Mouse (Mus musculus) erythroid progenitor cell, adult 5-6 weeks (primary cell): ENCODE measurements around the gene Pecr. TPM values are rescaled to one million over a fixed set of nuclear protein-coding genes. Genes with fewer than 3 reads are reported as not detected.
"Not testable (repeated sequence)": the region's sequence is repeated elsewhere in the genome, so short reads cannot be mapped to it uniquely, and the experiment has no call there.

Experiments used
- ATAC-seq: replicated peaks from 2 replicates; pipeline ENCODE4 v1.8.0; 2016; ENCODE audit warnings: moderate number of reproducible peaks, mild to moderate bottlenecking, moderate TSS enrichment, inconsistent platforms; ENCODE audit not compliant: poor library complexity, low FRiP score, severe bottlenecking
- total RNA-seq, 2 experiments: library from RNA; stranded (forward) in 1 of 2; stranded (reverse) in 1 of 2; fragments of 150-400 nt in 1 of 2; fragments of 186-747, 209-891 nt in 1 of 2; gene quantifications; 2 replicates each; pipeline versions ENCODE4 v1.2.3 to v1.2.4; 2015 to 2017; ENCODE audit warnings: low replicate concordance in 2 of 2

Pecr gene
- total RNA-seq, 2 experiments from 2014 or later = 1.7 TPM; not detected in 1

DNA sequence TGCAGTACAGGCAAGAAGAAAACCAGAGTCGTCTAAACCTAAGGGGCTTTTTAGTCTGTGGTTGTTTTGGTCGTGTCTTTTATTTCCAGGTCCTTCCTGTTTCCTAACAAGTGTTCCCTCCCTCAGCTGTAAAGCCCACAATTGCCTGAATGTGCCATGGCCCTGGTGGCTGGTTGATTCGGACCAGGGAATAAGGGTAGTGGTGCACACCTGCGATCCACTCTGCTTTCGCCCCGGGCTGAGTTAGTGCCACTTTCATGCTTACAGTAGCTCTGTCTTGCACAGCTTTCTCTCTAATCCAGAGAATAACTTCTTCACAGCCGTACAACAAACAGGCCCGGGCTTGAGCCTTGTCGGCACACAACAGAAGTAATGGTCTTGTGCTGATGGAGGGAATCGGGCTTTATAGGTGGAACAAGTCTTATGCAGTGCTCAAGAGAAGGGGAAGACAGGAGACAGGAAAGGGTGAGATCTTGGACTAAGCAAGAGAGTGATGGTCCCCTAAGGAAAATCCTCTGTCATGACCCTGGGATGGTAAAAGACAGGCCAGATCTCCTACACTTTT lies 46.0 kb downstream of the Pecr start:
- no peak for ATAC-seq

DNA sequence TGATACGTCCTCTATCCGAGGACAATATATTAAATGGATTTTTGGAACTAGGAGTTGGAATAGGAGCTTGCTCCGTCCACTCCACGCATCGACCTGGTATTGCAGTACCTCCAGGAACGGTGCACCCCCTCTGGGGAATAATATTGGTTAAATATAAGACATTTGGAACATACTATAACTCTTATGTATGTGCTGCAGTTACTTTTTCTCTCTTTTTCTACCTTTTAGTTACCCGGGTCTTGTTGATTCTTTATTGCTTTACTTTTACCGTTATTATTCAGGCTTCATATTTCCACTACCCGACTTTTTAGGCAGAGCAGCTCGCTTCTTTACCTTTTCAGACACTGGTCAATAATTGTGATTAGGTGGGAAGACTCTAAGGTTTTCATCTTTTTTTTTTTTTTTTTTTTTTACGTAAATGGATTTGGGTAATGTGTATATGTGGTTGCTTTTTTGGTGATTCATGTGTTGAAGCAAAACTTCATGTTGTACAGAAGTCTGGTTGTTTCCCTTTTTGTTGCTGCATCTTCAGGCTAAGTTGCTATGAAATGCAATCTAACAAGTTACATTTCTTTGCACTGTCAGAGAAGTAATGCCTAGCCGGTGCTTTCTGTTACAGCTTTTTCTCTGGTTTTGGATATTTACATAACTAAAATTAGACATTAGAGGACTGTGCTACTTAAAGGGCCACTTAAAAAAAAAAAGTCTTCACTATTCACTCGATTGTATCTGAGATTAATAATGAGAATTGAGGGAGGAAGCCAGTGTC lies 46.9 kb downstream of the Pecr start:
- no peak for ATAC-seq

DNA sequence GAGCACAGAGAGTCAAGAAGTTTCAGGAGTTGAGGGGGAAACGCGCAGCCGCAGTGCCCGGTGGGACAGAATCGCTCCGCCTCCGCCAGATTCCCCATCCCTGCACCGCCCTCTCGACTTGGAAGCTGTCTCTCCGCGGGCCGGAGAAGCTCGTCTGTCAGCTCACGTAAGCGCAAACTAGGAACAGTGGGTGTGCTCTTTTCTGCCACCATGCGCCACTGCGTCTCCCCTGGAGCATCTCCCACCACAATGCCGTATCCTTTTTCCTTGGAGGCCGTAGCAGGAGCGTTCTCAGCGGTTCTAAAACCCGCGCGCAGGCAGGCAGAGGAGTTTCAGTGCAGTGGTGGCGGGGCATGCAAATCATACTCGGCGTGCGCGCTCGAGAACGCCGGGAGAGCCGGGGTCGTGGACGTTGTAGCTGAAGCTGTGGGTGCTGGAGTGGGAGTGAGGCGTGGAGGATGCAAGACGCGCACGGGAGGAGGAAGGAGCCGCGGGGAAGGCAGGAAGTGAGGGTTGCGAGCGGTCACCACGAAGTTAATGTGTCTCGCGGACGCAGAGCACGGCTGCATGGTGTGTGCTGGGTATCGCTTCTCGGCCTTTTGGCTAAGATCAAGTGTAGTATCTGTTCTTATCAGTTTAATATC lies 47.6 kb downstream of the Pecr start:
- ATAC-seq = peak; percentile 54

DNA sequence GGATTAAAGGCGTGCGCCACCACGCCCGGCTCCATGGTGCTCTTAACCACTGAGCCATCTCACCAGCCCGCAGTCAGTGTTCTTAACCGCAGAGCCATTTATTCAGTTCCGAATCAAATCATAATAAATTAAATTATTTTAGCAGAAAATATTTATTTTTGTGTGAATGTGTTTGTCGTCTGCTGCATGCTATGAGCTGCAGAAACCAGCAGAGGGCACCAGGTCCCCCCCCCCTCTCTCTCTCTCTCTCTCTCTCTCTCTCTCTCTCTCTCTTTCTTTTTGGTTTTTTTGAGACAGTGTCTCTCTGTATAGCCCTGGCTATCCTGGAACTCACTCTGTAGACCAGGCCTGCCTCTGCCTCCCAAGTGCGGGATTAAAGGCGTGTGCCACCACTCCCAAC lies 51.5 kb downstream of the Pecr start:
- not testable (repeated sequence) for ATAC-seq

DNA sequence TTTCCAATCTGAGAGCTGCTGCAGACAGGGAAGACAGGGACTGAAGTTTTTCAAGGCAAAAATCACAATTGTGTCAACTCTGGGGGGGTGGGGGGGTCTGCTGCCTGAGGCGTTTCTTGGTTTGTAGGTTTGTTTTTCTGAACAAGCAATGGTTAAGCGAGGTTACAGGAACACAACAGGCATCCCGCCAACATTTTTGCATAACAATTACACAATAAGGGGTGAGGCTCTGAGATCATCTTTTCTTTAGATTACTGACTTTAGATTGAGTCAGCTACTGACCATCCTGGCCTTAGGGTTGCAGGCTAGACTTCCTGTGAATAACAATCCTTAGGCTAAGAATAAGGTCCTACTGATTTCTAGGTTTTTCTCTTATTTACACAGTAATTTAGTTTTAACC lies 55.1 kb downstream of the Pecr start:
- no peak for ATAC-seq

DNA sequence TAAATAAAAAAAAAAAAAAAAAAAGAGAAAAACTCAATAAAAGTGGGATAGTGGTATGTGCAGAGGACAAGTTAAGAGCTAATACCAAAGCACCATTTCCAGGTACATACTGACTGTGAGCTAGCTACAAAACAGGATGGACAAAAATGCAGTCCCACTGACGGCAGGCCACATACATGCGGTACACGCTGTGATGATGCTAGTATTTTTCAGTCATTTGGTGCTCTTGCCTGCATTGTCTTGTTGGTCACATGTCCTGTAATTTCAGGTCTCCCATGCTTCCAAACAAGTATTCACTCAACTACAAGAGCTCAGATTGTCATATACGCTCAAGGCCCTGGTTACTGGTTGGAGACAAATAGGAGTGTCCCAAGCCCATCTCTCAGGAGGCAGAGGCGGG lies 56.6 kb downstream of the Pecr start:
- ATAC-seq = no peak

DNA sequence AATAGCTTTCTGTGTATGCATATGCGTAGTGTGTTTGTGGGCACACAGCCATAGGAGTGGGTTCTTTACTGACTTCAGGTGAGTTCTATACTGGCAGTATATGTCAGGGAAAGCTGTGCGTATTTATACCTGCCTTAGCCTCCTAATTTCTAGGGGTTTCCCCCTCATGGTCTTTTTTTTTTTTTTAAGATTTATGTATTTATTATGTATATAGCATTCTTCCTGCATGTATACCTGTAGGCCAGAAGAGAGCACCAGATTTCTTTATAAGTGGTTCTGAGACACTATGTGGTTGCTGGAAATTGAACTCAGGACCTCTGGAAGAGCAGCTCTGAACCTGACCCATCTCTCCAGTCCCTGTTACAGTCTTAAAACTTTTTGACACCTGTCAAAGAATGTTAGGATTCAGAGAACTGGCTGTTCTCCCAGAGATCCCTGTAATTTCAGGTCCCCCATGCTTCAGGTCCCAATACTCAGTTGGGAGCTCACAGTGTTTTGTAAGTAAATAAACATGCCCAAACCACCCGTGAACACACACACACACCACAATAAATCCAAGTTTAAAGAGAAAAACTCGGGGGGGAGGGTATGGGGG lies 57.1 kb downstream of the Pecr start:
- no peak for ATAC-seq

DNA sequence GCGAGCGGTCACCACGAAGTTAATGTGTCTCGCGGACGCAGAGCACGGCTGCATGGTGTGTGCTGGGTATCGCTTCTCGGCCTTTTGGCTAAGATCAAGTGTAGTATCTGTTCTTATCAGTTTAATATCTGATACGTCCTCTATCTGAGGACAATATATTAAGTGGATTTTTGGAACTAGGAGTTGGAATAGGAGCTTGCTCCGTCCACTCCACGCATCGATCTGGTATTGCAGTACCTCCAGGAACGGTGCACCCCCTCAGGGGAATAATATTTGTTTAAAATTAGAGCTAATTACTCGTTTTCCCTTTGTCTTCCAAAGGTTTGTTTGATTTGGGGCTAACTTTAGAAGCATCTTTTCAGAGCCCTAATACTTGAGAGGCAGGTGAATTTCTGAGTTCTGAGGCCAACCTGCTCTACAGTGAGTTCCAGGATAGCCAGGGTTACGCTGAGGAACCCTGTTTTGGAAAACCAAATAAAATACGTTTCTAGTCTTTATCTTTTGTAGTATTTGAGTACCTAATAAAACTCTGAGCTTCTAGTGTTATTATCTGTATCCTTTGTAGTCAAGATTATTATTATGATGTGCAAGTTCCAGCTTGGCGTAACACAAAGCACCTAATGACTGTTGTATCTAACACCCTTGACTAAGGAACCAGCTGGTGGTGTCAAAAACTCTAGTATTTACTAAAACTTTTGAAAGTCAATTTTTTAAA lies 57.8 kb downstream of the Pecr start:
- peak; percentile 49; the same call in 1 of the 2 replicates for ATAC-seq

DNA sequence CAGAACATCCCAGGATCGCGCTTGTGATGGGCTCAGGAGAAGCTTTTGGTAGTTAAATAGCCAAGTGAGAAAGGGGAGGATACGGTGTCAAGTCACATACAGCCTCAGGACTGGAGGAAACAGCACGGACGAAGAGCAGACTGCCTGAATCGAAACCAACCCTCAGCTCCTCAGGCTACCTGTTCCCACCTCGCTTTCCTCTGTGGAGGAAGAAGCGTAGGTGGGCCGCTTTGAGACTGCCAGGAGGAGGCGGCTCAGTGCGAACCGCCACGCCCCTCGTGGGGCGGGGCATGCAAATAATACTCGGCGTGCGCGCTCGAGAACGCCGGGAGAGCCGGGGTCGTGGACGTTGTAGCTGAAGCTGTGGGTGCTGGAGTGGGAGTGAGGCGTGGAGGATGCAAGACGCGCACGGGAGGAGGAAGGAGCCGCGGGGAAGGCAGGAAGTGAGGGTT lies 58.4 kb downstream of the Pecr start:
- peak; percentile 91 for ATAC-seq

DNA sequence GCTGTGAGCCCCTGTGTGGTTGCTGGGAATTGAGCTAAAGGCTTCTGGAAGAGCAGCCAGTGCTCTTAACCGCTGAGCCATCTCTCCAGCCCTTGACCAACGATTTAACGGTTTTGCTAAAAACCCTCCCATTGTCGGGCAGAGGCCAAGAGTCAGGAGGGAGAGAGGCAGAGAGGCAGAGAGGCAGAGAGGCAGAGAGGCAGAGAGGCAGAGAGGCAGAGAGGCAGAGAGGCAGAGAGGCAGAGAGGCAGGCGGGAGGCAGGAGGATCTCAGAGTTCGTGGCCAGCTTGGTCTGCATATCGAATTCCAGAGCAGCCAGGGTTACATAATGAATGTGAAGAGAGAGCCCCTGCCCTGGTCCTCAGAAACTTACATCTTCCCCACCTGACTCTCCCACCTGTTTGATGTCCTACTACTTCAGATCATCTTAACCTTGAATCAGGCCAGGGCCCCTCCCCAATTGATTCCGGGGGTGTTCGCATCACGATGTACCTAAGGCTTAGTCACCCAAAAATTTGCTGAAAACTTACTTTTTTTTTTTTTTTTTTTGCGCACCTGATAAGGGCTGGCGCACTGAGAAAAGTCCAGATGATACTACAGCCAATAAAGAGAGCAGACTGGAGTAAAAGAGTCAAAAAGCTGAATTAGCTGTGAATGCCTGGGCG lies 58.9 kb downstream of the Pecr start:
- ATAC-seq = no peak

DNA sequence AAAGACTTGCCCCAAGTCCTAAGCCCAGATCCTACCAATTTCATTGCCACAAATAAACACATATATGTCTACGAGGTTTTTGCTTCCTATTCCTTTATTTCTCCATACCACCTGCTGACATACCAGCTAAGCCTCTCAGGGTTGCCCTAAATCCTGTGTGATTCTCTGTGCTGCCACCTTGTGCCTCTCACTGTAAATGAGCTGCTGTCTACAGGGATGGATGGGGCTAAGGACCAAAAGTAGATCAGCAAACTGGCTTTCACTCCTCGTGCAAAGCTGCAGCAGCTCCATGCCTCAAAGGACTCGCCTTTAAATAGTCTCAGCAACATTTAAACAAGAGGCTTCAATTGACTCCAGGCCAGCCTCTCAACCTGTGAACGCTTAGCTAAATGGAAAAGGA lies 64.1 kb downstream of the Pecr start:
- ATAC-seq = no peak

DNA sequence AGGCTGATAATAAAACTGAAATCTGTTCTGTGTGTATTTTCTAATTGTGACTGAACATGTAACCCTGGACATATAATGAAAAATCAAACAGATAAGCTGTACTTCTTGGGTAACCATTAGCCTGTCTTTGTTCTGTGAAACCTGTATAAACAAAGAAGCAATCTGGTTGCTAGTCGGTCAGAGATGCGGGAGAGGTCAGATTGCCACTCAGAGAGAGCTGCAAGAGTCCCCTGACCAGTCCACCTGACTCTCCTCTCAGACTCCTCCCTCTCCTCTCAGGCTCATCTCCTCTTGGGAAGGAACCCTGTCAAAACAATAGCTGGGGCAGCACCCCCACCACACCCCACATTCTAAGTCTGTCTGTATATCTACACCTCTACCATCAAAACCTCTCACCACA lies 65.0 kb downstream of the Pecr start:
- ATAC-seq = no peak

DNA sequence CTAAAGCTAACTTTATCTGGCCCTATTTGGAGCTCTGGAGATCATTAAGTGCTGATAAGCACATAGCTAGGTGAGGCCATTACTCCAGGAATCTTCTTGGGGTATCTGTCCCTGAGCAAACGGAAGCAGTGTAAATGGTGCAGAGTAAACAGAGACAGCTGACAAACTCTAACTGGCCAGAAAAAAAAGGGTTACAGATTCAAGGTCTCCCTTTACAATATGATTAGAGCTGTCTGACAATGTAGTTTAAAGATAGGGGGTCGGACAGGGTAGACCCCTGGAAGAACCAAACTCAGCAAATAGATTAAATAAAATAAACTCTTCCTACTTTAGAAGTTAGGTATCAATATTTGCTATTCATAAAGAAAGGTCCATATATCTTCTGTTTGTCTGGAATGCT lies 65.5 kb downstream of the Pecr start:
- ATAC-seq = no peak

DNA sequence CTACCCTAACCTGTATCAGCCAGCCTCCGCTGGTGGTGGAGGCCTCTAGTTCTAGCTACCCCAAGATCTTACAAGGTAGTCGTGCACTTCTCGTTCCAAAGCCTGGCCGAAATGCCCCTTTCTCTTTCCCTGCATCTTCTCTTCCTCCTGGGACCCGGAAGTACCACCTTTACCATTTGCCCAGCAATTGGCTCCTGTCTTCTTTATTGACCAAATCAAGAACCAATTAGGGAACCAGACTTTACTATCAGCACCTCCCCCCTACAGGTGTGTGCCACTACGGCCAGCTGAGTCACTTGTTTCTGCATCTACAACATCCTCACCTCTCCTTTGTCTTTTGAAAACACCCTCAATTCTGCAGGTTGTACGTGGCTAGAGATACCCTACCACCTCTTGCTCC lies 67.4 kb downstream of the Pecr start:
- no peak for ATAC-seq

DNA sequence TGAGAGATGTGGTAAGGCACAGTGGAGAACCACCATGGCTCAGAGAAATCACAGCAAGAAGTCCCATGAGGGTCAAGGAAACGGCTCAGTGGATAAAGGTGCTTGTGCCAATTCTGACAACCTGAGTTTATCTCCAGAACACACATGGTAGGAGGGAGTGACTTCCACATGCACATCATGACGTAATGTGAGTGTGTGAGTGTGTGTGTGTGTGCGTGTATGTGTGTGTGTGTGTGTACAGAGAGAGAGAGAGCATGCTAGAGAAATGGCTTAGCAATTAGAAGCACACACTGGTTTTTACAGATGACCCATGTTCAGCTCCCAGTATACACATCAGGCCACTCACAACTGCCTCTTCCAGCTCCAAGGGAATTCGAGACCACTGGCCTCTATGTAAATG lies 68.9 kb downstream of the Pecr start:
- no peak for ATAC-seq

DNA sequence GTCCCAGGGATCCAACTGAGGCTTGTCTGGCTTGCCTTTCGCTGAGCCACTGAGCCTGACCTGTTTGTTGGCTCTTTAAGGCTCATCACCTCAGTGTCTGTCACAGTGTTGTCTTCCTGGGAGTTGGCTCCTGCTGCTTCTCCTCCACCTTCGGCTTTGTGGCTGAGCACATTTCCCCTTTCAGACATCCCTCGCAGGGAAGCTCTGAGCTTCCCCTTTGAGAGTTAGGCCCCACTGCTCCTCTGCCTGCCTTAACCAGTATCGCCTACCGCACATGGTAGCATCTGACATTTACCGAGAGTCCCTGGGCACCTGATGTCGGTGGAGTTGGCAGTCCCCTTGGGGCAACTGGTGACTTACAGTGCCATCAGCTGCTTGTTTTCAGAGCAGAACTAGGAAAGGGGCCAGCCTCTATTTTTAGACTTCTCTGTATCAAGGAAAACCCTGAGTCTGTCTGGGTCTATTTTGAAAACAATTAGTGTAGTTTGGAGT lies 69.6 kb downstream of the Pecr start:
- ATAC-seq = no peak

DNA sequence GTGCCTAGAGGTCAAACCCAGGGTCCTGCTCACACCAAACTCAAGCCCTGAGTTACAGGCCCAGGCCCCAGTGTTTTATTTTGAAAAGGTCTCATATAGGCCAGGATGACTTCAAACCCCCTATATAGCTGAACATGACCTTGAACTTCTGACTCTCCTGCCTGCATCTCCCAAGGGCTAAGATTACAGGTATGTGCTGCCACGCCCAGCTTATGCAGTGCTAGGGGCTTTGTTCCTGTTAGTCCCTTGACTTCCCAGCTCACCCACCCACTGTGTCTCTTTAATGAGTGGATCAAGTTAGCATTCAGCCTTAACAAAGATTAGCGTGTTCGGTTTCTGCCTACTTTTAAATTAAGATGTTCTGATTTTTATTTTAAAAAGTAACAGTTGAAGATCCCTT lies 70.2 kb downstream of the Pecr start:
- no peak for ATAC-seq

DNA sequence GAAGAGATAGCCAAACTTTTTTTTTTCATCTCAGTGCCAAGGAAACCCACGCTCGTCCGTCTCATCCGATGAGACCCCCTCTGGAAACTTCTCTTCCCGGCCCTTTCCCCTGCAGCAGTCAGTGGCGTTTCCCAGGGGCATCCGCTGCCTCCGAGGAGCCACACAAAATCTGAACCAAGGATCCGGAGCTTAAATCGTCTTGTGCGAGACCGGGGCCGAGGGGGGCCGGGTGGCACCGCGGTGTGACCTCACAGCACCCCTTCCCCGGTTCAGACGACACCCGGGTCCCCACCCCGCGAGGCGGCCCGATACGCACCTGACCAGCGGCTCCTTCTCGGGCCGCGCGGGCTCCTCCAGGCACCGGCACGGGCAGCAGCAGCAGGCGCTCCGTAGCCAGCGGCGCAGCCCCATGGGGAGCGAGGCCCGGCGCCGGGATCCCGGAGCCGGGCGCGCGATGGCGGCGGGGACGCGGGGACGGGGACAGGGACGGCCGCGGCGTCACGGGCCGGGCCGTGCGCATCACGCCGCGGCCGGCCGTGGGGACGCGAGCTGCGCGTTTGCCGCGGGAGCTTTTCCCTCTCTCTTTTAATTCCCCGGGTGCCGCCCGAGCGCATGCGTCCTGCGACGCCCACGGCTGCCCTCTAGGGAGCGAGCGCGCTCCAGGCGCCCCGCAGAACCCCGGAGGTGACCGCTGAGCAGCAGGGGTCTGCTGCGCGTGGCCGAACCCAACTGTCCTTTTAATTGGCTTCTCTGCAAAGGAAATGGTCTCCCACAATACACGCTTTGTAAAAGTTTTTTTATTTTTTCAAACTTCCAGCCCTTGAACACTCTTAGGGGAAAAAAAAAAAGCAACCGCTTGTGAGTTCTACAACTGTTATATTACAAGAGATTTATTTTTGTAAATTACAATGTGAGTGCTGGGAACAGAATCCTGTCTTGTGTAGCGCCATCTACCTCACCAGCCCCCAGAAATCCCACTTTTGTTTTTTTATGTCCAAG lies 72.1 kb downstream of the Pecr start, which contains the start of gene Mreg:
Mreg (minus strand) TSS at position 607 of the 999 bp plus-strand sequence.
- ATAC-seq = no peak
